Mouse (Mus musculus): ENCODE measurements around the gene Dnase2b. TPM values are rescaled to one million over a fixed set of nuclear protein-coding genes. Genes with fewer than 3 reads are reported as not detected.

Gene Dnase2b
- polyA plus RNA-seq, 1 experiment from 2014 or later, result not detected

GRCm38 (mm10) chr3:146604647-146605046 is 10.7 kb downstream of the Dnase2b start:
- no peak overlapping the region for H3K27ac ChIP-seq (replicated peaks; ENCODE audit: low read depth, low read length)
- H3K9ac ChIP-seq (ENCODE audit: low read depth, low read length), result no peak overlapping the region
- H3K36me3 ChIP-seq (ENCODE audit: control insufficient read depth, insufficient read depth, low read length), result no peaks in the 10 kb centered on the region
- H3K4me3 ChIP-seq (ENCODE audit: low read depth, low read length), result no peak overlapping the region
- H3K4me2 ChIP-seq (ENCODE audit: low read depth, low read length), result no peak overlapping the region
- ATAC-seq (ENCODE audit: low read depth), result no peak
- H3K27me3 ChIP-seq (replicated peaks; ENCODE audit: control insufficient read depth, insufficient read depth, low read length), result no peaks in the 10 kb centered on the region
- no peak for DNase-seq (ENCODE audit: low spot score)
- H3K9me3 ChIP-seq (ENCODE audit: control insufficient read depth, low read length), result no peaks in the 10 kb centered on the region
- WGBS, result 81% methylated on average over 9 of the region's 9 CpGs
- H3K4me1 ChIP-seq (ENCODE audit: control insufficient read depth, insufficient read depth, low read length), result no peaks in the 10 kb centered on the region

- DNase-seq (ENCODE audit: low spot score), result no peak
- Histone ChIP-seq H3K4me2 (ENCODE audit: low read depth, low read length) (no peak overlapping the region), H3K9ac (ENCODE audit: low read depth, low read length) (no peak overlapping the region), H3K27ac (replicated peaks; ENCODE audit: low read depth, low read length) (no peak overlapping the region), H3K9me3 (ENCODE audit: control insufficient read depth, low read length) (no peaks in the 10 kb centered on the region), H3K4me1 (ENCODE audit: control insufficient read depth, insufficient read depth, low read length) (no peaks in the 10 kb centered on the region), H3K4me3 (ENCODE audit: low read depth, low read length) (no peak overlapping the region), H3K36me3 (ENCODE audit: control insufficient read depth, insufficient read depth, low read length) (no peaks in the 10 kb centered on the region), H3K27me3 (replicated peaks; ENCODE audit: control insufficient read depth, insufficient read depth, low read length) (no peaks in the 10 kb centered on the region)
- no peak for ATAC-seq (ENCODE audit: low read depth)
- WGBS, result 91% methylated on average over 3 of the region's 3 CpGs
Observed at GRCm38 (mm10) chr3:146602531-146602930, 12.9 kb downstream of the Dnase2b start.

GRCm38 (mm10) chr3:146601205-146601604 is 14.2 kb downstream of the Dnase2b start:
- no peaks in the 10 kb centered on the region for H3K9me3 ChIP-seq (ENCODE audit: control insufficient read depth, low read length)
- no peaks in the 10 kb centered on the region for H3K27me3 ChIP-seq (replicated peaks; ENCODE audit: control insufficient read depth, insufficient read depth, low read length)
- no peak overlapping the region for H3K4me3 ChIP-seq (ENCODE audit: low read depth, low read length)
- H3K9ac ChIP-seq (ENCODE audit: low read depth, low read length), result no peak overlapping the region
- H3K4me2 ChIP-seq (ENCODE audit: low read depth, low read length), result no peak overlapping the region
- no peaks in the 10 kb centered on the region for H3K4me1 ChIP-seq (ENCODE audit: control insufficient read depth, insufficient read depth, low read length)
- ATAC-seq (ENCODE audit: low read depth), result no peak
- H3K36me3 ChIP-seq (ENCODE audit: control insufficient read depth, insufficient read depth, low read length), result no peaks in the 10 kb centered on the region
- 86% methylated on average over 2 of the region's 2 CpGs for WGBS
- no peak for DNase-seq (ENCODE audit: low spot score)
- H3K27ac ChIP-seq (replicated peaks; ENCODE audit: low read depth, low read length), result no peak overlapping the region

- Histone ChIP-seq H3K4me2 (ENCODE audit: low read depth, low read length) (no peak overlapping the region), H3K36me3 (ENCODE audit: control insufficient read depth, insufficient read depth, low read length) (no peaks in the 10 kb centered on the region), H3K4me3 (ENCODE audit: low read depth, low read length) (no peak overlapping the region), H3K9me3 (ENCODE audit: control insufficient read depth, low read length) (no peaks in the 10 kb centered on the region), H3K27ac (replicated peaks; ENCODE audit: low read depth, low read length) (no peak overlapping the region), H3K27me3 (replicated peaks; ENCODE audit: control insufficient read depth, insufficient read depth, low read length) (no peaks in the 10 kb centered on the region), H3K4me1 (ENCODE audit: control insufficient read depth, insufficient read depth, low read length) (no peaks in the 10 kb centered on the region), H3K9ac (ENCODE audit: low read depth, low read length) (no peak overlapping the region)
- WGBS, result 85% methylated on average over 6 of the region's 6 CpGs
- DNase-seq (ENCODE audit: low spot score) (no peak), ATAC-seq (ENCODE audit: low read depth) (no peak)
Observed at GRCm38 (mm10) chr3:146599198-146599900, 16.0 kb downstream of the Dnase2b start.

- H3K4me1 ChIP-seq (ENCODE audit: control insufficient read depth, insufficient read depth, low read length), result no peaks in the 10 kb centered on the region
- no peak for DNase-seq (ENCODE audit: low spot score)
- H3K4me3 ChIP-seq (ENCODE audit: low read depth, low read length), result no peak overlapping the region
- no peaks in the 10 kb centered on the region for H3K9me3 ChIP-seq (ENCODE audit: control insufficient read depth, low read length)
- H3K9ac ChIP-seq (ENCODE audit: low read depth, low read length), result no peak overlapping the region
- no peak for ATAC-seq (ENCODE audit: low read depth)
- H3K27me3 ChIP-seq (replicated peaks; ENCODE audit: control insufficient read depth, insufficient read depth, low read length), result no peaks in the 10 kb centered on the region
- no peak overlapping the region for H3K4me2 ChIP-seq (ENCODE audit: low read depth, low read length)
- no peaks in the 10 kb centered on the region for H3K36me3 ChIP-seq (ENCODE audit: control insufficient read depth, insufficient read depth, low read length)
- H3K27ac ChIP-seq (replicated peaks; ENCODE audit: low read depth, low read length), result no peak overlapping the region
- 62% methylated on average over 6 of the region's 6 CpGs for whole genome bisulfite sequencing
Observed at GRCm38 (mm10) chr3:146598411-146598810, 17.0 kb downstream of the Dnase2b start.

- 92% methylated on average over 7 of the region's 7 CpGs for WGBS
- H3K27me3 ChIP-seq (replicated peaks; ENCODE audit: control insufficient read depth, insufficient read depth, low read length), result no peaks in the 10 kb centered on the region
- no peak overlapping the region for H3K4me3 ChIP-seq (ENCODE audit: low read depth, low read length)
- H3K36me3 ChIP-seq (ENCODE audit: control insufficient read depth, insufficient read depth, low read length), result no peaks in the 10 kb centered on the region
- H3K9ac ChIP-seq (ENCODE audit: low read depth, low read length), result no peak overlapping the region
- no peaks in the 10 kb centered on the region for H3K9me3 ChIP-seq (ENCODE audit: control insufficient read depth, low read length)
- DNase-seq (ENCODE audit: low spot score), result no peak
- no peak for ATAC-seq (ENCODE audit: low read depth)
- no peak overlapping the region for H3K4me2 ChIP-seq (ENCODE audit: low read depth, low read length)
- H3K4me1 ChIP-seq (ENCODE audit: control insufficient read depth, insufficient read depth, low read length), result no peaks in the 10 kb centered on the region
- no peak overlapping the region for H3K27ac ChIP-seq (replicated peaks; ENCODE audit: low read depth, low read length)
Observed at GRCm38 (mm10) chr3:146596864-146597263, 18.5 kb downstream of the Dnase2b start.

- H3K27me3 ChIP-seq (replicated peaks; ENCODE audit: control insufficient read depth, insufficient read depth, low read length), result no peaks in the 10 kb centered on the region
- no peak overlapping the region for H3K27ac ChIP-seq (replicated peaks; ENCODE audit: low read depth, low read length)
- H3K4me1 ChIP-seq (ENCODE audit: control insufficient read depth, insufficient read depth, low read length), result no peaks in the 10 kb centered on the region
- no peak overlapping the region for H3K4me3 ChIP-seq (ENCODE audit: low read depth, low read length)
- no peak overlapping the region for H3K4me2 ChIP-seq (ENCODE audit: low read depth, low read length)
- H3K36me3 ChIP-seq (ENCODE audit: control insufficient read depth, insufficient read depth, low read length), result no peaks in the 10 kb centered on the region
- no peak overlapping the region for H3K9ac ChIP-seq (ENCODE audit: low read depth, low read length)
- no peak for ATAC-seq (ENCODE audit: low read depth)
- no peak for DNase-seq (ENCODE audit: low spot score)
- 80% methylated on average over 8 of the region's 8 CpGs for WGBS
- no peaks in the 10 kb centered on the region for H3K9me3 ChIP-seq (ENCODE audit: control insufficient read depth, low read length)
Observed at GRCm38 (mm10) chr3:146596387-146596786, 19.0 kb downstream of the Dnase2b start.

GRCm38 (mm10) chr3:146595440-146595839 is 20.0 kb downstream of the Dnase2b start:
- Histone ChIP-seq H3K4me1 (ENCODE audit: control insufficient read depth, insufficient read depth, low read length) (no peaks in the 10 kb centered on the region), H3K27me3 (replicated peaks; ENCODE audit: control insufficient read depth, insufficient read depth, low read length) (no peaks in the 10 kb centered on the region), H3K36me3 (ENCODE audit: control insufficient read depth, insufficient read depth, low read length) (no peaks in the 10 kb centered on the region), H3K4me2 (ENCODE audit: low read depth, low read length) (no peak overlapping the region), H3K9me3 (ENCODE audit: control insufficient read depth, low read length) (no peaks in the 10 kb centered on the region), H3K9ac (ENCODE audit: low read depth, low read length) (no peak overlapping the region), H3K4me3 (ENCODE audit: low read depth, low read length) (no peak overlapping the region), H3K27ac (replicated peaks; ENCODE audit: low read depth, low read length) (no peak overlapping the region)
- ATAC-seq (ENCODE audit: low read depth), result no peak
- no peak for DNase-seq (ENCODE audit: low spot score)
- WGBS, result 88% methylated on average over 6 of the region's 6 CpGs

GRCm38 (mm10) chr3:146591601-146592000 is 23.8 kb downstream of the Dnase2b start:
- H3K4me1 ChIP-seq (ENCODE audit: control insufficient read depth, insufficient read depth, low read length), result no peaks in the 10 kb centered on the region
- H3K27me3 ChIP-seq (replicated peaks; ENCODE audit: control insufficient read depth, insufficient read depth, low read length), result no peaks in the 10 kb centered on the region
- H3K36me3 ChIP-seq (ENCODE audit: control insufficient read depth, insufficient read depth, low read length), result no peaks in the 10 kb centered on the region
- H3K9ac ChIP-seq (ENCODE audit: low read depth, low read length), result no peak overlapping the region
- no peak overlapping the region for H3K4me2 ChIP-seq (ENCODE audit: low read depth, low read length)
- H3K9me3 ChIP-seq (ENCODE audit: control insufficient read depth, low read length), result no peaks in the 10 kb centered on the region
- H3K27ac ChIP-seq (replicated peaks; ENCODE audit: low read depth, low read length), result no peak overlapping the region
- DNase-seq (ENCODE audit: low spot score) (no peak), ATAC-seq (ENCODE audit: low read depth) (no peak)
- 39% methylated on average over 2 of the region's 2 CpGs for WGBS
- no peak overlapping the region for H3K4me3 ChIP-seq (ENCODE audit: low read depth, low read length)

Data from embryonic facial prominence, embryonic 14.5 days (tissue).